Mouse (Mus musculus) kidney, adult 2 months (tissue): Measurements from ENCODE around the gene Spns2.

ENCODE experiments used
- CTCF ChIP-seq: fragments of 200-500 bp; conservative IDR thresholded peaks from 2 replicates; pipeline ENCODE4 v1.5.1; 2011; ENCODE audit warnings: low read depth, mild to moderate bottlenecking, control low read depth, low read length, moderate library complexity, mixed read lengths; ENCODE audit not compliant: insufficient read depth, insufficient read length
- POLR2A ChIP-seq: fragments of 200-500 bp; IDR thresholded peaks from one replicate; pipeline ENCODE4 v1.6.1; 2011; ENCODE audit warnings: low read depth, low read length, control low read depth

DNA sequence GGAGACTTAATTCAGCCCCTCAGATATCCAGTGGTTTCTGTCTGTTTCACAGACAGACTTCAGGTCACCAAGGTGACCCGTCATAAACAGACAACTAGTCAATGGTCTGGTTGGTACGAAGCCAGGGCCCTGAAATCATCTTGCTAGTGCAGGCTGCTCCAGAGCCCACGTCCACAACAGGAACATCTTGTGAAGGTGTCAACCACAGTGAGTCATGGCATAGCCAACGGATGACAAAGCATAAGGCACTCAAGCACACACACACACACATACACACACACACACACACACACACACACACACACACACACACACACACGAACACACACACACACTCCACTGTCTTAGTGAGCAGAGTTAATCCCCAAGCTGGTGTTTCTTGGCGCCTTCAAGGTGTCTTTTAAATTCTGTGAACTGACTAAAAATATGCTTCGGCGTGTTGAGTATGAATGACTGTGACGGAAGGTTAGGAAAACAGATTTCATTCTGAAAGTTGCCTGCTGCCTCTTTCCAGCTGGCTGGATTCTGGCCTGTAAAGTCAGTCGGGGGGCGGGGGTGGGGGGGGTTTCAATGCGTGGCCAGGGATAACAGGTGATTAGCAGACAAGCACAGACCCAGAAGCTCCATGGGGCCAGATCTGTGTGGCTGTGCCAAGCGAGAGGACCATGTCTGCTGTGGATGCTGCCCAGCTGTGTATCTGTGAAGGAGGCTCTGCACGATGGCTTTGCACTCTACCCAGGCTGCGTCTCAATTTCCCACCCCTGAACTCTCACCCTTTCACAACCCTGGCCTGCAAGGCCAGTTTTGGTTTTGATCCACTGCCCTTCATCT is 1.6 kb upstream of the Spns2 start:
- TF ChIP-seq POLR2A, result no peak
- no peak for TF ChIP-seq CTCF
